Mouse (Mus musculus) lung, adult 10 weeks (tissue): ENCODE measurements around the gene Fndc1. TPM values are rescaled to one million over a fixed set of nuclear protein-coding genes. Genes with fewer than 3 reads are reported as not detected.

Experiments
- polyA plus RNA-seq: library from polyadenylated mRNA; stranded (reverse); fragments of 350-450 nt; fragmentation: Illumina TruSeq; extraction: RNeasy Lipid Tissue Mini Kit (QIAGEN cat#74804); gene quantifications from one replicate; pipeline ENCODE4 v1.2.3, GENCODE M21; 2014; ENCODE audit warnings: low read depth, low replicate concordance; ENCODE audit not compliant: insufficient read depth

The Fndc1 gene
- 4.9 TPM for polyA plus RNA-seq

GRCm38 (mm10) chr17:7826819-7827515 lies at the start of gene Fndc1:
TSS of gene Fndc1 (minus strand) at chr17:7827302.

Other genes with a start within 250 kb of the Fndc1 start
- 4.9 TPM for gene Tagap, start 98.7 kb upstream of the Fndc1 start, polyA plus RNA-seq
- 32.2 TPM for gene Rsph3a, start 118.3 kb upstream of the Fndc1 start, polyA plus RNA-seq